Mouse (Mus musculus) adrenal gland (tissue): ENCODE measurements around the gene Gtf2ird1.
"Not testable (repeated sequence)": the region's sequence is repeated elsewhere in the genome, so short reads cannot be mapped to it uniquely, and the experiment has no call there.

Experiments used
- intact Hi-C: fragments of 180-260 bp; cut with DNase I; formaldehyde crosslinking; loops from one replicate; pipeline ENCODE4 v1.15.1; 2025

Gene Gtf2ird1

GRCm38 (mm10) chr5:134446755-134447154 is 9.8 kb downstream of the Gtf2ird1 start:
- intact Hi-C loops = not testable (repeated sequence)

- intact Hi-C loops = no loop called here
These were observed 10.6 kb downstream of the Gtf2ird1 start for GRCm38 (mm10) chr5:134445895-134446294.

- intact Hi-C loops = no loop called here
These were observed 11.2 kb downstream of the Gtf2ird1 start for GRCm38 (mm10) chr5:134445208-134445831.

- intact Hi-C loops = no loop called here
These were observed 12.0 kb downstream of the Gtf2ird1 start for GRCm38 (mm10) chr5:134444473-134444872.

- intact Hi-C loops = no loop called here
These were observed 14.4 kb downstream of the Gtf2ird1 start for GRCm38 (mm10) chr5:134442066-134442465.

- intact Hi-C loops = no loop called here
These were observed 15.4 kb downstream of the Gtf2ird1 start for GRCm38 (mm10) chr5:134441105-134441504.

- intact Hi-C loops = no loop called here
These were observed 16.4 kb downstream of the Gtf2ird1 start for GRCm38 (mm10) chr5:134440098-134440497.

GRCm38 (mm10) chr5:134439481-134439880 is 17.0 kb downstream of the Gtf2ird1 start:
- intact Hi-C loops = no loop called here

GRCm38 (mm10) chr5:134438676-134439425 is 17.7 kb downstream of the Gtf2ird1 start:
- intact Hi-C loops = no loop called here

GRCm38 (mm10) chr5:134437459-134437827 is 19.1 kb downstream of the Gtf2ird1 start:
- intact Hi-C loops = no loop called here

- intact Hi-C loops = no loop called here
These were observed 19.6 kb downstream of the Gtf2ird1 start for GRCm38 (mm10) chr5:134436782-134437458.

- intact Hi-C loops = no loop called here
These were observed 20.6 kb downstream of the Gtf2ird1 start for GRCm38 (mm10) chr5:134435836-134436331.

GRCm38 (mm10) chr5:134433137-134433536 is 23.4 kb downstream of the Gtf2ird1 start:
- intact Hi-C loops = no loop called here

GRCm38 (mm10) chr5:134430087-134430486 is 26.4 kb downstream of the Gtf2ird1 start:
- intact Hi-C loops = no loop called here

- intact Hi-C loops = no loop called here
These were observed 28.9 kb downstream of the Gtf2ird1 start for GRCm38 (mm10) chr5:134427664-134428063.

GRCm38 (mm10) chr5:134425601-134426000 is 30.9 kb downstream of the Gtf2ird1 start:
- intact Hi-C loops = no loop called here

- intact Hi-C loops = loop anchor here (5.0 kb wide), 1 partner anchor 33 kb away; the partner anchor contains the start of gene Gtf2ird1
These were observed 32.6 kb downstream of the Gtf2ird1 start for GRCm38 (mm10) chr5:134423930-134424329.

- intact Hi-C loops = loop anchor here (5.0 kb wide), 1 partner anchor 34 kb away; the partner anchor contains the start of gene Gtf2ird1
These were observed 33.1 kb downstream of the Gtf2ird1 start for GRCm38 (mm10) chr5:134423372-134423771.

GRCm38 (mm10) chr5:134422265-134422925 is 34.1 kb downstream of the Gtf2ird1 start:
- intact Hi-C loops = loop anchor here (5.0 kb wide), 1 partner anchor 35 kb away; the partner anchor contains the start of gene Gtf2ird1

- intact Hi-C loops = loop anchor here (5.0 kb wide), 1 partner anchor 36 kb away; the partner anchor contains the start of gene Gtf2ird1
These were observed 35.5 kb downstream of the Gtf2ird1 start for GRCm38 (mm10) chr5:134421061-134421460.

- intact Hi-C loops = loop anchor here (5.0 kb wide), 1 partner anchor 38 kb away; the partner anchor contains the start of gene Gtf2ird1
These were observed 36.8 kb downstream of the Gtf2ird1 start for GRCm38 (mm10) chr5:134419700-134420099.
